Mouse (Mus musculus): ENCODE measurements around the gene AI854703.
A peak's percentile ranks its signal among the peaks of the same experiment; 100 is the strongest.
"Not testable (repeated sequence)": the region's sequence is repeated elsewhere in the genome, so short reads cannot be mapped to it uniquely, and the experiment has no call there.

The AI854703 gene

GRCm38 (mm10) chr6:48614756-48615155 is 11.8 kb upstream of the AI854703 start:
- no peak for DNase-seq (ENCODE audit: low spot score)

- DNase-seq (ENCODE audit: low spot score), result no peak
Measured at GRCm38 (mm10) chr6:48620031-48620430, 6.5 kb upstream of the AI854703 start.

- not testable (repeated sequence) for DNase-seq (ENCODE audit: low spot score)
Measured at GRCm38 (mm10) chr6:48622186-48622843, 4.2 kb upstream of the AI854703 start.

GRCm38 (mm10) chr6:48623460-48623859 is 3.1 kb upstream of the AI854703 start:
- DNase-seq (ENCODE audit: low spot score), result no peak

GRCm38 (mm10) chr6:48626984-48627383 is 420 bp downstream of the AI854703 start:
- peak; percentile 34 for DNase-seq (ENCODE audit: low spot score)

- DNase-seq (ENCODE audit: low spot score), result no peak
Measured at GRCm38 (mm10) chr6:48627511-48627924, 954 bp downstream of the AI854703 start.

GRCm38 (mm10) chr6:48628377-48628776 is 1.8 kb downstream of the AI854703 start:
- DNase-seq (ENCODE audit: low spot score), result no peak

- DNase-seq (ENCODE audit: low spot score), result no peak
Measured at GRCm38 (mm10) chr6:48628808-48629660, 2.5 kb downstream of the AI854703 start.

GRCm38 (mm10) chr6:48629661-48630034 is 3.1 kb downstream of the AI854703 start:
- no peak for DNase-seq (ENCODE audit: low spot score)

GRCm38 (mm10) chr6:48630831-48631230 is 4.3 kb downstream of the AI854703 start:
- DNase-seq (ENCODE audit: low spot score), result no peak

- no peak for DNase-seq (ENCODE audit: low spot score)
Measured at GRCm38 (mm10) chr6:48635105-48635504, 8.5 kb downstream of the AI854703 start.

- DNase-seq (ENCODE audit: low spot score), result no peak
Measured at GRCm38 (mm10) chr6:48636515-48636914, 10.0 kb downstream of the AI854703 start.

GRCm38 (mm10) chr6:48637811-48638500 is 11.4 kb downstream of the AI854703 start:
- DNase-seq (ENCODE audit: low spot score), result no peak

- no peak for DNase-seq (ENCODE audit: low spot score)
Measured at GRCm38 (mm10) chr6:48638553-48638952, 12.0 kb downstream of the AI854703 start.

GRCm38 (mm10) chr6:48641391-48641790 is 14.8 kb downstream of the AI854703 start:
- DNase-seq (ENCODE audit: low spot score), result no peak

GRCm38 (mm10) chr6:48642764-48643292 is 16.3 kb downstream of the AI854703 start:
- peak; percentile 39 for DNase-seq (ENCODE audit: low spot score)

- peak; percentile 60 for DNase-seq (ENCODE audit: low spot score)
Measured at GRCm38 (mm10) chr6:48645660-48646308, 19.2 kb downstream of the AI854703 start.

GRCm38 (mm10) chr6:48646309-48646690 is 19.7 kb downstream of the AI854703 start:
- no peak for DNase-seq (ENCODE audit: low spot score)

- no peak for DNase-seq (ENCODE audit: low spot score)
Measured at GRCm38 (mm10) chr6:48646995-48647394, 20.4 kb downstream of the AI854703 start, which contains the start of gene Gimap8. Gene Gimap8, plus strand, starts transcription at chr6:48647234.

- DNase-seq (ENCODE audit: low spot score), result no peak
Measured at GRCm38 (mm10) chr6:48647611-48648010, 21.0 kb downstream of the AI854703 start.

- no peak for DNase-seq (ENCODE audit: low spot score)
Measured at GRCm38 (mm10) chr6:48648779-48649178, 22.2 kb downstream of the AI854703 start.

GRCm38 (mm10) chr6:48650041-48650440 is 23.5 kb downstream of the AI854703 start:
- DNase-seq (ENCODE audit: low spot score), result no peak

Data from ovary, postnatal 14 days (tissue).